Mouse (Mus musculus) MEL (cell line): ENCODE data around the gene Nadk. TPM values are rescaled to one million over a fixed set of nuclear protein-coding genes. Genes with fewer than 3 reads are reported as not detected.

Source experiments
- DNase-seq: peaks from one replicate; pipeline ENCODE4 v3.0.0; 2011; ENCODE audit warnings: low read depth, low spot score
- H3K27ac ChIP-seq: 2 replicates; pipeline ENCODE4 v1.5.1; 2012; ENCODE audit warnings: low read depth, mild to moderate bottlenecking, control low read depth, low read length, moderate library complexity; ENCODE audit not compliant: control insufficient read depth
- H3K27me3 ChIP-seq, 2 experiments: fragments of 150-350 bp in 1 of 2; sonication (generic) in 1 of 2; 2 replicates each; pipeline ENCODE4 v1.6.1; 2012; ENCODE audit warnings: low read length in 2 of 2, mild to moderate bottlenecking in 2 of 2, improper control_type of control experiment in 1 of 2, moderate library complexity in 1 of 2; ENCODE audit not compliant: insufficient read depth in 2 of 2, control insufficient read depth in 1 of 2
- H3K36me3 ChIP-seq, 2 experiments: 2 replicates each; pipeline ENCODE4 v1.6.1; 2012 to 2014; ENCODE audit warnings: low read length in 2 of 2, improper control_type of control experiment in 1 of 2, inconsistent platforms in 1 of 2, mild to moderate bottlenecking in 1 of 2; ENCODE audit not compliant: insufficient read depth in 2 of 2, control insufficient read depth in 1 of 2
- H3K4me1 ChIP-seq, 2 experiments: fragments of 150-350 bp in 1 of 2; sonication (generic) in 1 of 2; 2 replicates each; pipeline ENCODE4 v1.6.1; 2012; ENCODE audit warnings: low read length in 2 of 2, improper control_type of control experiment in 1 of 2, mild to moderate bottlenecking in 1 of 2; ENCODE audit not compliant: insufficient read depth in 2 of 2, control insufficient read depth in 1 of 2
- H3K4me3 ChIP-seq, 2 experiments: fragments of 150-350 bp in 1 of 2; sonication (generic) in 1 of 2; 2 replicates each; pipeline ENCODE4 v1.5.1; 2012; ENCODE audit warnings: low read depth in 2 of 2, low read length in 2 of 2, mild to moderate bottlenecking in 2 of 2, moderate library complexity in 2 of 2, control low read depth in 1 of 2, improper control_type of control experiment in 1 of 2; ENCODE audit not compliant: control insufficient read depth in 1 of 2, insufficient read depth in 1 of 2
- H3K79me2 ChIP-seq: 2 replicates; pipeline ENCODE4 v1.6.1; 2012; ENCODE audit warnings: mild to moderate bottlenecking, low read length, moderate library complexity; ENCODE audit not compliant: control insufficient read depth, poor library complexity, insufficient read depth
- H3K9ac ChIP-seq: 2 replicates; pipeline ENCODE4 v1.6.1; 2012; ENCODE audit warnings: low read depth, mild to moderate bottlenecking, control low read depth, low read length, moderate library complexity; ENCODE audit not compliant: control insufficient read depth, poor library complexity, severe bottlenecking
- H3K9me3 ChIP-seq: fragments of 150-350 bp; sonication (generic); replicated peaks from 2 replicates; pipeline ENCODE4 v1.6.1; 2012; ENCODE audit warnings: mild to moderate bottlenecking, low read length, improper control_type of control experiment, moderate library complexity; ENCODE audit not compliant: insufficient read depth
- CHD1 ChIP-seq: IDR thresholded peaks from 2 replicates; pipeline ENCODE4 v1.6.1; 2012; ENCODE audit warnings: low read depth, mild to moderate bottlenecking, inconsistent platforms, low read length, improper control_type of control experiment
- CTCF ChIP-seq, 3 experiments: IDR thresholded peaks in 2 of 3; conservative IDR thresholded peaks in 1 of 3; 2 replicates each; pipeline ENCODE4 v1.5.1; 2011 to 2012; ENCODE audit warnings: low read length in 3 of 3, low read depth in 2 of 3, mild to moderate bottlenecking in 2 of 3, improper control_type of control experiment in 1 of 3, inconsistent platforms in 1 of 3, mixed read lengths in 1 of 3, moderate library complexity in 1 of 3; ENCODE audit not compliant: control insufficient read depth in 1 of 3, insufficient read depth in 1 of 3, poor library complexity in 1 of 3, severe bottlenecking in 1 of 3
- E2F4 ChIP-seq: IDR thresholded peaks from 2 replicates; pipeline ENCODE4 v1.6.1; 2011; ENCODE audit warnings: low read depth, low read length, improper control_type of control experiment, borderline replicate concordance
- EP300 ChIP-seq, 2 experiments: IDR thresholded peaks; 2 replicates each; pipeline ENCODE4 v1.6.1; 2011; ENCODE audit warnings: improper control_type of control experiment in 2 of 2, low read length in 2 of 2, low read depth in 1 of 2, mild to moderate bottlenecking in 1 of 2
- GATA1 ChIP-seq: IDR thresholded peaks from 2 replicates; pipeline ENCODE4 v1.6.1; 2011; ENCODE audit warnings: low read depth, low read length, improper control_type of control experiment
- KAT2A ChIP-seq: conservative IDR thresholded peaks from 2 replicates; pipeline ENCODE4 v1.6.1; 2012; ENCODE audit warnings: low read depth, low read length, improper control_type of control experiment, inconsistent platforms
- MAFK ChIP-seq: IDR thresholded peaks from 2 replicates; pipeline ENCODE4 v1.6.1; 2011; ENCODE audit warnings: low read depth, mild to moderate bottlenecking, low read length, improper control_type of control experiment, borderline replicate concordance
- MEF2A ChIP-seq: IDR thresholded peaks from 2 replicates; pipeline ENCODE4 v1.6.1; 2014; ENCODE audit warnings: low read depth, mild to moderate bottlenecking, inconsistent platforms, low read length, improper control_type of control experiment; ENCODE audit not compliant: poor library complexity, insufficient replicate concordance, severe bottlenecking; ENCODE audit errors: extremely low read depth
- MXI1 ChIP-seq: IDR thresholded peaks from 2 replicates; pipeline ENCODE4 v1.6.1; 2011; ENCODE audit warnings: mild to moderate bottlenecking, low read depth, low read length, improper control_type of control experiment
- MYB ChIP-seq: IDR thresholded peaks from 2 replicates; pipeline ENCODE4 v1.6.1; 2011; ENCODE audit warnings: mild to moderate bottlenecking, low read depth, low read length, improper control_type of control experiment
- MYC ChIP-seq: IDR thresholded peaks from 2 replicates; pipeline ENCODE4 v1.6.1; 2011; ENCODE audit warnings: low read depth, mild to moderate bottlenecking, low read length, improper control_type of control experiment, moderate library complexity
- NRF1 ChIP-seq: IDR thresholded peaks from 2 replicates; pipeline ENCODE4 v1.6.1; 2014; ENCODE audit warnings: low read depth, mild to moderate bottlenecking, inconsistent platforms, low read length, improper control_type of control experiment, moderate library complexity; ENCODE audit not compliant: poor library complexity, insufficient read depth, severe bottlenecking
- POLR2AphosphoS2 ChIP-seq: IDR thresholded peaks from 2 replicates; pipeline ENCODE4 v1.6.1; 2011; ENCODE audit warnings: low read length, improper control_type of control experiment
- POLR2AphosphoS5 ChIP-seq: IDR thresholded peaks from 2 replicates; pipeline ENCODE4 v1.6.1; 2012; ENCODE audit warnings: low read depth, borderline replicate concordance, mild to moderate bottlenecking, inconsistent platforms, low read length, moderate library complexity, mixed read lengths
- RCOR1 ChIP-seq: IDR thresholded peaks from 2 replicates; pipeline ENCODE4 v1.6.1; 2012; ENCODE audit warnings: low read depth, mild to moderate bottlenecking, inconsistent platforms, low read length, improper control_type of control experiment
- SIN3A ChIP-seq: IDR thresholded peaks from 2 replicates; pipeline ENCODE4 v1.6.1; 2012; ENCODE audit warnings: low read length, improper control_type of control experiment, inconsistent platforms
- SMC3 ChIP-seq: IDR thresholded peaks from 2 replicates; pipeline ENCODE4 v1.6.1; 2011; ENCODE audit warnings: low read depth, low read length, improper control_type of control experiment
- TAL1 ChIP-seq: IDR thresholded peaks from 2 replicates; pipeline ENCODE4 v1.6.1; 2012; ENCODE audit warnings: mild to moderate bottlenecking, inconsistent platforms, low read length, moderate library complexity, mixed read lengths
- TCF12 ChIP-seq: IDR thresholded peaks from 2 replicates; pipeline ENCODE4 v1.6.1; 2014; ENCODE audit warnings: low read depth, mild to moderate bottlenecking, inconsistent platforms, low read length, improper control_type of control experiment, moderate library complexity
- UBTF ChIP-seq: IDR thresholded peaks from 2 replicates; pipeline ENCODE4 v1.6.1; 2012; ENCODE audit warnings: low read depth, mild to moderate bottlenecking, inconsistent platforms, low read length, improper control_type of control experiment, moderate library complexity, borderline replicate concordance; ENCODE audit not compliant: insufficient read depth
- USF1 ChIP-seq: IDR thresholded peaks from 2 replicates; pipeline ENCODE4 v1.6.1; 2014; ENCODE audit warnings: low read depth, mild to moderate bottlenecking, inconsistent platforms, low read length, improper control_type of control experiment, moderate library complexity
- ZKSCAN1 ChIP-seq: IDR thresholded peaks from 2 replicates; pipeline ENCODE4 v1.6.1; 2012; ENCODE audit warnings: low read depth, mild to moderate bottlenecking, inconsistent platforms, low read length, improper control_type of control experiment, moderate library complexity
- ZMIZ1 ChIP-seq: IDR thresholded peaks from 2 replicates; pipeline ENCODE4 v1.6.1; 2012; ENCODE audit warnings: low read depth, mild to moderate bottlenecking, inconsistent platforms, low read length, improper control_type of control experiment, moderate library complexity
- ZNF384 ChIP-seq: IDR thresholded peaks from 2 replicates; pipeline ENCODE4 v1.6.1; 2012; ENCODE audit warnings: low read depth, mild to moderate bottlenecking, inconsistent platforms, low read length, improper control_type of control experiment
- polyA plus RNA-seq, 2 experiments: library from polyadenylated mRNA; stranded (reverse) in 1 of 2; unstranded in 1 of 2; fragments of >175 nt in 1 of 2; fragments of >200 nt in 1 of 2; gene quantifications; 2 replicates each; pipeline versions ENCODE4 v1.2.1 to v1.2.4; 2012; ENCODE audit warnings: low replicate concordance in 2 of 2, low read depth in 1 of 2; ENCODE audit not compliant: insufficient read length in 2 of 2, insufficient read depth in 1 of 2, missing spikeins in 1 of 2
- total RNA-seq: library from RNA; depleted of rRNA; stranded (reverse); fragments of 300-350 nt; gene quantifications from 2 replicates; pipeline ENCODE4 v1.2.3, GENCODE M21; 2012

Nadk gene
- total and polyA plus RNA-seq, 3 experiments = 53.2 to 258 (median 151) TPM

GRCm38 (mm10) chr4:155550446-155550845 lies 11.7 kb upstream of the Nadk start:
- peaks cover 8 to 28% of the 10 kb centered on the region in 2 experiments for H3K36me3 ChIP-seq
- no peak overlapping the region for H3K4me3 ChIP-seq
- H3K9me3 ChIP-seq = no peaks in the 10 kb centered on the region
- H3K4me1 ChIP-seq = 0 out of 4 replicates have a peak, but pooled peaks cover 0 to 7% of the 10 kb centered on the region in 2 experiments
- H3K79me2 ChIP-seq = no peaks in the 10 kb centered on the region
- no peak overlapping the region for H3K27ac ChIP-seq
- no peak for TF ChIP-seq ZNF384
- TF ChIP-seq SIN3A = no peak
- TF ChIP-seq MYB = no peak
- TF ChIP-seq MYC = no peak
- TF ChIP-seq MXI1 = no peak
- no peak for TF ChIP-seq TCF12
- no peak for TF ChIP-seq POLR2AphosphoS2
- TF ChIP-seq KAT2A = no peak
- no peak for TF ChIP-seq USF1
- TF ChIP-seq MAFK = no peak
- TF ChIP-seq CTCF (IDR thresholded peaks at IDR 0.05 in 2 of 3, conservative IDR thresholded peaks at IDR 0.05 in 1 of 3; ENCODE audit: control insufficient read depth in 1 of 3, insufficient read depth in 1 of 3, low read depth in 2 of 3, low read length in 3 of 3, poor library complexity in 1 of 3, severe bottlenecking in 1 of 3) = no peak
- TF ChIP-seq NRF1 = no peak
- TF ChIP-seq ZKSCAN1 = no peak
- no peak for TF ChIP-seq E2F4
- no peak for TF ChIP-seq SMC3
- TF ChIP-seq POLR2AphosphoS5 = no peak
- TF ChIP-seq ZMIZ1 = no peak
- H3K9ac ChIP-seq = no peak overlapping the region
- no peaks in the 10 kb centered on the region for H3K27me3 ChIP-seq
- no peak for DNase-seq

GRCm38 (mm10) chr4:155551073-155551472 lies 11.1 kb upstream of the Nadk start:
- TF ChIP-seq ZNF384 = no peak
- TF ChIP-seq MYC = no peak
- TF ChIP-seq TAL1 = no peak
- no peak for TF ChIP-seq EP300 (IDR thresholded peaks at IDR 0.05; ENCODE audit: low read depth in 1 of 2, low read length in 2 of 2)
- no peak for TF ChIP-seq MXI1
- TF ChIP-seq UBTF = no peak
- TF ChIP-seq CTCF (IDR thresholded peaks at IDR 0.05 in 2 of 3, conservative IDR thresholded peaks at IDR 0.05 in 1 of 3; ENCODE audit: control insufficient read depth in 1 of 3, insufficient read depth in 1 of 3, low read depth in 2 of 3, low read length in 3 of 3, poor library complexity in 1 of 3, severe bottlenecking in 1 of 3) = no peak
- no peak for TF ChIP-seq RCOR1
- TF ChIP-seq MEF2A = no peak
- no peak for TF ChIP-seq CHD1
- TF ChIP-seq NRF1 = no peak
- no peak for TF ChIP-seq GATA1
- Histone ChIP-seq H3K79me2 (no peaks in the 10 kb centered on the region), H3K4me1 (0 out of 4 replicates have a peak, but pooled peaks cover 0 to 7% of the 10 kb centered on the region in 2 experiments), H3K9ac (no peak overlapping the region), H3K27me3 (no peaks in the 10 kb centered on the region), H3K27ac (no peak overlapping the region), H3K36me3 (peaks cover 8 to 33% of the 10 kb centered on the region in 2 experiments), H3K9me3 (no peaks in the 10 kb centered on the region), H3K4me3 (no peak overlapping the region)
- no peak for DNase-seq
